Mouse (Mus musculus) midbrain, embryonic 10.5 days (tissue): ENCODE data around the gene Gse1. TPM values are rescaled to one million over a fixed set of nuclear protein-coding genes. Genes with fewer than 3 reads are reported as not detected.
A peak's percentile ranks its signal among the peaks of the same experiment; 100 is the strongest.

ENCODE experiments used
- DNase-seq: peaks from one replicate; pipeline ENCODE4 v3.0.0-alpha.2; 2017; ENCODE audit warnings: low spot score
- H3K27ac ChIP-seq: fragments of 300-500 bp; sonication (generic); replicated peaks from 2 replicates; pipeline ENCODE4 v1.5.1; 2016; ENCODE audit warnings: mild to moderate bottlenecking
- H3K27me3 ChIP-seq: fragments of 300-500 bp; sonication (generic); 2 replicates; pipeline ENCODE4 v1.6.1; 2016; ENCODE audit warnings: low read depth, mild to moderate bottlenecking; ENCODE audit not compliant: poor library complexity, severe bottlenecking
- H3K36me3 ChIP-seq: fragments of 300-500 bp; sonication (generic); 2 replicates; pipeline ENCODE4 v1.6.1; 2016; ENCODE audit warnings: mild to moderate bottlenecking, moderate library complexity
- H3K4me1 ChIP-seq: fragments of 300-500 bp; sonication (generic); 2 replicates; pipeline ENCODE4 v1.6.1; 2016
- H3K4me3 ChIP-seq: fragments of 300-500 bp; sonication (generic); 2 replicates; pipeline ENCODE4 v1.5.1; 2016; ENCODE audit warnings: mild to moderate bottlenecking, moderate library complexity
- H3K9me3 ChIP-seq: fragments of 300-500 bp; sonication (generic); replicated peaks from 2 replicates; pipeline ENCODE4 v1.6.1; 2016; ENCODE audit warnings: mild to moderate bottlenecking
- WGBS: fragments of 180-500 bp; shearing (Covaris S2); methylation state at CpG from one replicate; pipeline ENCODE4 v1.1.7; 2016; 5-methylcytosine and 5-hydroxymethylcytosine counted together
- polyA plus RNA-seq: library from polyadenylated mRNA; unstranded; fragments of >200 nt; fragmentation: Nextera tagmentation; extraction: Ambion mirVana; gene quantifications from 2 replicates; pipeline ENCODE4 v1.2.1, GENCODE M21; 2016

Gse1 gene
- polyA plus RNA-seq, 1 experiment from 2014 or later, result 12.7 TPM

DNA sequence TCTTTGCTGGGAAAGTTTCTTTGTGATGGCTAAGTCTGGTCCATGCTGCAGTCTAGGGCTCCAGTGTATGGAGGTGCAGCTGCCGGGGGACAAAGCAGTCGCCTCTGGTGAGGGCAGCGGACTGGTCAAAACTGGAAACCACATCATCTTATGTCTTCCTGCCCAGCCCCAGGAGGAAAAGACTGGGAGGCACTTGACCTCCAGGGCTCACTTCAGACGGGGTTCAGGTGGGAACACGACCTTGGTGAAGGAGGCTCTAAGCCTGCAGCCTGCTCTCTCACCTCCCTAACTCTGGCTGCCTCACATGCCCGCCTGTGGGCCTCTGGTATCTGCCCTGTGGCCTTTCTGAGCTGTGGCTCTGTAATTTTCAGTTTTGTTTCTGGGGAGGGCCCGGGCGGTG is 305.8 kb downstream of the Gse1 start:
- WGBS, result 24% methylated on average over 8 of the region's 8 CpGs

DNA sequence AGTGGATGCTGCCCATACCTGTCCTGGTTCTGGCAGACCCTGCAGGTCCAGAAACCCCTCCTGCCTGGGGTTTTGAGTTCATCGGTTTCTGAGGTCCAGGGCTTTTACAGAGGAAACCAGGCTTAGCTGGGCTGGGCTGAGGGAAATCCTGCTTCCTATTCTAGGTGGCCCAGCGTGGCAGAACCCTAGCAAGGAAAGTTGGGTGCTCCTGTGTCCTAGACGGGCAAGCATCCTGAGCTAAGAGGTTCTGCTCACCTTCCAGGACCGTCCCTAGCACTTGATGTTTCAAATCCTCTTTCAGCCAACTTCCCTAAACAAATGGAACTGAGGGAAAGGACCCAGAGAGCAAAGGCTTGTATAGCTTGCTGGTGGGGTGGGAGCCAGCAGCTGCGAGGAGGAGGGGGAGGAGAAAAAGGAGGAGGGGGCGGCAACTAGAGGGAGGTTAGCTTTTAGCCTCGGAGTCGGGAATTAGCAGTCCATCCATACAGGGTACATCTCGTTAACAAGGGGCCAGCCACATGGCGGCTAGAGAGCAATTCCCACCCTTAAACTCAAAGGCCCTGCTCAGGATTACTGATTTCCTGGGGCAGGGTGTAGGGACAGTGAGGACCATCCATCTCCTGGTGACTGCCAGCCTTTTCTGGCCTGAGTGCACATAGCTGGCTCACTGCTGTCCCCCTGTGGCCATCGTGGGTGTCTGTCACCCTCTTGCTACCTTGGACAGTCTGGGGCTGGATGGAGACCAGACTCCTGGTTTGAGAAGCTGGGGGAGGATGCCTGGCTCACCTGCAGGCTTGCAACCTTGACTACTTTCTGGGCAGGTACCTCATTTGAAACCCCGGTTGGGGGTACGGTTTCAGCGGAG is 306.5 kb downstream of the Gse1 start:
- Histone ChIP-seq H3K27ac (peak overlapping the region; percentile 98), H3K27me3 (peaks cover 73% of the 10 kb centered on the region), H3K4me3 (peak overlapping the region; percentile 85), H3K36me3 (no peaks in the 10 kb centered on the region), H3K9me3 (no peaks in the 10 kb centered on the region), H3K4me1 (peaks cover 94% of the 10 kb centered on the region)
- 7% methylated on average over 14 of the region's 14 CpGs for WGBS
- peak; percentile 89 for DNase-seq

More for the DNA sequence above, 305.8 kb downstream of the Gse1 start:
- Histone ChIP-seq H3K9me3 (no peaks in the 10 kb centered on the region), H3K4me3 (peak overlapping the region; percentile 85; the same call in 1 of the 2 replicates), H3K27me3 (peaks cover 75% of the 10 kb centered on the region), H3K4me1 (peaks cover 94% of the 10 kb centered on the region), H3K27ac (peak overlapping the region; percentile 98), H3K36me3 (no peaks in the 10 kb centered on the region)
- no peak for DNase-seq

DNA sequence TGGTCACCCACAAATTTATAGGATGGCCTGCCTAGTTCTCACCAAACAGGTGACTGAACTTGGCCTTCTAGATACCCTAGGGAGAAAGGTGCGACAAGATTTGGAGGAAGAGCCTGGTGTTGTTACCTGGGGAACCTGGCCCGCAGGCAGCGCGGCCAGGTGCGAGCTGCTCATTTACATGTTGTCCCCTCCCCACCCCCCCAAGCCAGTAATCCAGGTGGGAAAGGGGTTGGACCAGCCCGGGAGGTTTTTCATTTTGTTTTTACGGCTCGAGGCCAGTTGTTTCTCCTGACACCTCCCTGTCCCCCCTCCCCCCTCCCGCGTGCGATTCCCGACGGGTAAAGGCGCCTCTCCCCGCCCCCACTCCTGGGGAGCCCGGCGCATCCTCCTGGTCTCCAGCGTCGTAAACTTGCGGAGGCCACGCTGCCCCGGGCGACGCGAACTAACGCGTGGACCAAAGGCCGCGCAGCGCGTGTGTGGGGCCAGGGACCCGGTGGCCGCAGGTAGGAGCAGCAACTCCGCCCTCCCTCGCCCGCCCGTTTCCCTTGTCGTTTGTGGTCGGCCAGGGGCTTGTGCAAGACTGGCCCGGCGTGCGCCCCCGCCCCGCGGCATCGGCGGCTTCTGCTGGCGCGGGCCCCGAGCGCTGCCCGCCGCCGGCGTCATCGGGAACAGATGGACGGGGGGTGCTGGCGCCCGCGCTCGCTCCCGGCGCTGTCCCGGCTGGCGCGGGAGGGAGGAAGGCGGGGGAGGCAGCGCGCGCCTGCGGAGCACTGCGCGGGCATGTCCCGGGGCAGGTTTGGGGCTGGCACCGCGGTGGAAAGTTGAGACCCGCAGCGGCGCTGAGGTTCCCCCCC is 307.4 kb downstream of the Gse1 start:
- H3K4me3 ChIP-seq, result peak overlapping the region; percentile 85
- H3K36me3 ChIP-seq, result no peaks in the 10 kb centered on the region
- peak; percentile 67 for DNase-seq
- peak overlapping the region; percentile 98 for H3K27ac ChIP-seq
- WGBS, result under 1% methylated on average over 77 of the region's 79 CpGs
- peaks cover 80% of the 10 kb centered on the region for H3K27me3 ChIP-seq
- H3K4me1 ChIP-seq, result peaks cover 100% of the 10 kb centered on the region
- no peaks in the 10 kb centered on the region for H3K9me3 ChIP-seq

DNA sequence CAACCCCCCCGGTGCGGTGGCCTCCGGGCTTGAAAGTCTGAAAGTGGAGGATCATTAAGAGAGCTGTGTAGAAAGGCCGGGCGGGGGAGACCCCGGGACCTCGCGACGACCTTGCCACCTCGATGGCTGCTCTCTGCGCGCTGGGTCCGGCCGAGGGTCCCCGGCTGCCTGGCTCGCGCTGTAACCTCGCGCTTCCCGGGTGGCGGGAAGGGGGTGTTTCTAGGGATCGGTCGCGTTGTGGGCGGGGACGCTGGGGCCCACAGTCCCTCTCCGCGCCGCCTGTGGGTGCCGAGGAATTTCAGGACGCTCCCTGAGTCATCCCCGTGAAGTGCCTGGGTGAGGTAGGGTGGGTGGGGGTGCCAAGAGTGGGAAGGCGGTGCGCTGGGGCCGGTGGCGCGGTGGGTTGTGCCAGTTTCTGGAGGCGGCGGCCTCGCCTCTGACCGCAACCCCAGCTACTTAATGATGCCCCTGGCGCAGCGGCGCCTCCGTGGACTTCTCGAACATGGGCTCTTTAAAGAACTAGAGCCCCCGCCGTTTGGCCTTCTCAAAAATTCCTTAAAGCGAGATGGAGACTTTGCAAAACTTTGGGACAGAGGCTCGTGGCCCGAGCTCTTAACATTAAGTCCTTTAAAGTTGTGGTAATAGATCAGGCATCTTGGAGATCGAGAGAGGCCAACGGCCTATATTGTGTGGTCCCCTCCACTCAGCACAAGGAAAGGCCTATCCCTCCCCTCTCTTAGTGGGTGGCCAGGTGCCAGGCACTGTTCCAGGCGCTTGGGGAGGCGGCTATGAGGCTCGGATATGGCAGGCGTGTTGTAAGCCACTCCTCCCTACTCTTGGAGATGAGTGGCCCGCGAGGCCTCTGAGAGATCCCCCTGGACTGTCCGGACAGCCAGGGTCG is 308.3 kb downstream of the Gse1 start:
- H3K27me3 ChIP-seq, result peaks cover 77% of the 10 kb centered on the region
- under 1% methylated on average over 61 of the region's 61 CpGs for WGBS
- DNase-seq, result peak; percentile 59

DNA sequence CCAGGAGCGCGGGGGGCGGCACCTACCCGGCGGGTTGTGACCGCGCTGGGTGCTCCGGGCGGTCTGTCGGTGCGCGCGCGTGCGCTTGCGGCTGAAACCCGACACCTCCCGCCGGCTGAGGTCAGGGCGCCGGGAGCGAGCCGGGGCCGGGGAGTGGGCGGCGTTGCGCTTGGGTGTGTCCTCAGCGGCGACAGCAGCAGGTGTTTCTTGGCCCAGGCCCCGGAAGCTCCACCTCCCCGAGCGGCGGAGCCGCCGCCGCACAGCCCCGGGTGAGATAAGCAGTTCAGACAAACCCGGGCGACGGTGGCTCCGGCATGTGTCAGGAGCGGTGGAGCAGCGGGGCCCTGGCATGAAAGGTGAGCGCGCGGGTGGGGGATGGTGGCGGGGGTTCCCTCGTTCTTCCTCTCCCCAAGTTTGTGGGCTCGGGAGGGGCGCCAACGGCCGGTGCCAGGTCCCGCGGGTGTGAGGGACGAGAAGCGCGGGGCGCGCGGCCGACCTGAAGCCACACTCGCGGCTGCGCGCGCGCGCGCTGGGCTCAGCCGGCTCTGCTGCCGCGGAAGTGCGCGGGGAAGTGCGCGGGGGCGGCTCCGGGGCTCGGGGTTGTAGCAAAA is 309.1 kb downstream of the Gse1 start:
- Histone ChIP-seq H3K9me3 (no peaks in the 10 kb centered on the region), H3K4me3 (peak overlapping the region; percentile 85), H3K27ac (peak overlapping the region; percentile 98), H3K36me3 (no peaks in the 10 kb centered on the region), H3K4me1 (peaks cover 99% of the 10 kb centered on the region), H3K27me3 (peaks cover 73% of the 10 kb centered on the region)
- under 1% methylated on average over 78 of the region's 79 CpGs for WGBS
- DNase-seq, result peak; percentile 88

More for the DNA sequence above, 308.3 kb downstream of the Gse1 start:
- Histone ChIP-seq H3K36me3 (no peaks in the 10 kb centered on the region), H3K4me1 (peaks cover 99% of the 10 kb centered on the region), H3K9me3 (no peaks in the 10 kb centered on the region), H3K27ac (peak overlapping the region; percentile 98), H3K4me3 (peak overlapping the region; percentile 85)

DNA sequence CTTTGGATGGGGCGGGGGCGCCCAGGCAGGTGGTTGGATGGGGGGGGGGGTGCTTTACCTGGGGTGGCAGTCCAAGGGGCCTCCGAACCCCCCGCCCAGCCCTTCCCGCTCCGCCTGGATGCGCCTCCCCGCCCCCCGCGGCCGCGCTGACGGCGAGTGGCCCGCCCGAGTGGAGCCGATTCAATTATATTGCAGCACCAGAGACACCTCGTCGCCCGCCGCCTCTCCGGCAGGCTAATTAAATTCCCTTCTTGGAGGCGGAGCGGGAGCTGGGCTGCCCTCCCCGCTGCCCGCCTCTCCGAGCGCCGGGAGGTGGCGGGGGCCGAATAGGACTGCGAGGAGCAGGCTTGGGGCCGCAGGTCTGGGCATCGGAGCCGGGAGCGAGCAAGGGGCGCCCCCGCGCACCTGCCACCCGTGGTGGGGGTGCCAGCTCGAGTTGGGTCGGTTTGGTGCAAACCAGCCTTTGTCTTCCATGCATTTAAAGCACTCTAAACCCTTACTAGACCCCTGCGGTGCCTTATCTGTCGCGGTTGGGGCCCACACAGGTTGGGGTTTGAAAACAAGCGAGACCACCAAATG is 309.7 kb downstream of the Gse1 start:
- WGBS, result under 1% methylated on average over 45 of the region's 46 CpGs
- Histone ChIP-seq H3K36me3 (no peaks in the 10 kb centered on the region), H3K4me1 (peaks cover 99% of the 10 kb centered on the region), H3K27me3 (peaks cover 72% of the 10 kb centered on the region), H3K9me3 (no peaks in the 10 kb centered on the region), H3K27ac (peak overlapping the region; percentile 98), H3K4me3 (peak overlapping the region; percentile 85)
- peak; percentile 84 for DNase-seq

DNA sequence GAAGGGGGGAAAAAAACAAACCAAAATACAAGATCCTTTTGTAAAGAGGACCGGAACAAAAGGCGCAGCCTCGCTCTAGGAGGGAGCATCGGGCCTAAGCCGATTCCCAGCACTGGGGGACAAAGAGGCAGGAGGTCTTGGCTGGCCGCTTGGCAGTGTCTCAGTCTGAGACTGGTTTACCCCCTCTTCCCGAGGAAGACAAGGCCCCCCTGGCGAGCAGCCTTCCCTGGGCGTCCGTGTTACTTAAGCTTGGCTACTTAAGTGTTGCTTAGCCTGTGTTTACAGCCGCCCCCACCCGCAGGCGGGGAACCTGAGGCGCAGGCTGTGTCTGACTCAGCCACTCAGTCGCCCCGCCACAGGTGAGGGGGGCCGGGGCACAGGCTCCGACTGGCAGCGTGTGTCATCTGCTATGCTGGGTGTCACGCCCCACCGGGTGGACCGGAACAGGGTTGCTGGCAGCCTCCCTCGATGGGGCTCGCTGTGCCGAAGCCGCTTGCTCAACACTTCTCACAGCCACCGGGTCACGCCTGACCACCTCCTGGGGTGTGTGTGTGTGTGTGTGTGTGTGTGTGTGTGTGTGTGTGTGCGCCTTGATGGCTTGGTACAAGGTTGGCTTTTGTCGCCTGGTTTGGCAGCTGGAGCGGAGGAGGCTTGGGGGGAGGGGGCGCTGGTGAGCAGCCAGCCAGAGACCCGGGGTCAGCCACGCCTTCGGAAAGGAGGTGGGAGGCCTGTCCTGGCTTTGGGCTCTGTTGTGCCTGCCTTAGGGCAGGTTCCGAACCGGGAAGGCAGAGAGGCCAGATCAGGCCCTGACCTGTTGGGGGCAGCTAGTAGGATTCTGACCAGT is 310.4 kb downstream of the Gse1 start:
- WGBS, result 1% methylated on average over 37 of the region's 37 CpGs
- peak; percentile 89 for DNase-seq
- H3K27me3 ChIP-seq, result peaks cover 65% of the 10 kb centered on the region
- peaks cover 99% of the 10 kb centered on the region for H3K4me1 ChIP-seq
- peak overlapping the region; percentile 85 for H3K4me3 ChIP-seq
- H3K27ac ChIP-seq, result peak overlapping the region; percentile 98
- no peaks in the 10 kb centered on the region for H3K36me3 ChIP-seq
- H3K9me3 ChIP-seq, result no peaks in the 10 kb centered on the region

DNA sequence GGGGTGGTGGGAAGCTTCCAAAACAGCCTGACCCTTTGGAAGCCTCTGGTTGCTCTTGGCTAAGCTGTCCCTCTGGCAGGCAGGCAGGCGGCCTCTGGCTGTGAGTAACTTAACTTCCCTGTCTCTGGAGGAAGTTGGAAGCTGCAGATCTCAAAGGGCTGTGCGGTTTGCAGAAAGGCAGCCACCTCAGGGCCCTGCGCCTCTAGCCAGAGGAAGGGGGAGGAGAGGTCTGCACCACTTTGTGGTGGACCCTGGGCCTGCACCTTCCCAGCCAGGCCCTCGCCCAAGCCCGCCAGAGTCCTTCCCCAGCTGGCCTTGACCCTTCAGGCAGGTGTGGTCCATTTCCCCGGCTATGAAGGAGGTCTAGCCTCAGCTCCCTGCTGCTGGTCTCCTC is 311.1 kb downstream of the Gse1 start:
- no peaks in the 10 kb centered on the region for H3K9me3 ChIP-seq
- H3K36me3 ChIP-seq, result no peaks in the 10 kb centered on the region
- 23% methylated on average over 6 of the region's 6 CpGs for WGBS
- DNase-seq, result no peak
- H3K4me1 ChIP-seq, result peaks cover 99% of the 10 kb centered on the region
- H3K4me3 ChIP-seq, result peak overlapping the region; percentile 85
- H3K27ac ChIP-seq, result peak overlapping the region; percentile 98
- peaks cover 58% of the 10 kb centered on the region for H3K27me3 ChIP-seq

DNA sequence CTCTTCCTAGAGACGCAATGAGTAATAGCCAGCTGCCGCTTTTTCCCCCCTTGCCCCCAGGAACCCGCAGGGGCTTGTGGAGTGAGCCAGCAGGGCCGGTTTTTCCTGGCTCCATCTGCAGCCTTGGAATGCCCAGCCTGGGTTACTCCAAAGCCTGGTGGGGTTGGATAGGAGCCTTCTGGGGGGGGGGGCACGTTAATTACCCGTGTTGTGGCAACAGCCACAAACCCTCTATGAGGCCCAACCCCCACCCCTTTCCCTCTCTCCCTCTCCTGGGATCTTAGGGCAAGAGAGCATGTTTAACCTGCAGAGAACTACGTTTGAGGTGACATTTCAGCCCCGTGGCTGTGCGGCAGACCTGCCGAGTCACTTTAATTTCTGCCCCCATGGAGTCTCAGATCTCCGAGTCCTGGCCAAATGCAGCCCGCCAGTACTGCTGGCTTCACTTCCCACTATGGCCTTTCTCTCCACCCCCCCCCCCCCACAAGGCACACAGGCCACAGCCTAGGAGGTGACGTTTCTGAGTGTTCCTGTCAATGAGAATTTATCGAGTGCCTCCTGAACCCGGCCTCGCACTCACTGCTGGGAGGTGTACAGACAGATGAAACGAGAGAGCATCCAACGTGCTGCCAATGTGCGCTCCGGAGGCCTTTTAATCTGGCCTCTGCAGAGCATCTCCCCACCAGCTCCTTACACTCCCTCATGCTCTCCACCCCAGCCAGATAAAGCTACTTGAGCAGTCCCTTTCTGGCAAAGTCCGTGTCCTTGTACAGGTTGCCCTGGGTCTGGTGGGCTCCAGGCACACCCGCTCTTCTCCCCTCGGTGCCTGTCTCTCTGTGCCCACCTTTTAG is 311.7 kb downstream of the Gse1 start:
- Histone ChIP-seq H3K4me1 (peaks cover 99% of the 10 kb centered on the region), H3K27me3 (peaks cover 52% of the 10 kb centered on the region), H3K9me3 (no peaks in the 10 kb centered on the region), H3K4me3 (peak overlapping the region; percentile 85), H3K36me3 (no peaks in the 10 kb centered on the region), H3K27ac (peak overlapping the region; percentile 98)
- DNase-seq, result no peak
- WGBS, result 27% methylated on average over 23 of the region's 23 CpGs

DNA sequence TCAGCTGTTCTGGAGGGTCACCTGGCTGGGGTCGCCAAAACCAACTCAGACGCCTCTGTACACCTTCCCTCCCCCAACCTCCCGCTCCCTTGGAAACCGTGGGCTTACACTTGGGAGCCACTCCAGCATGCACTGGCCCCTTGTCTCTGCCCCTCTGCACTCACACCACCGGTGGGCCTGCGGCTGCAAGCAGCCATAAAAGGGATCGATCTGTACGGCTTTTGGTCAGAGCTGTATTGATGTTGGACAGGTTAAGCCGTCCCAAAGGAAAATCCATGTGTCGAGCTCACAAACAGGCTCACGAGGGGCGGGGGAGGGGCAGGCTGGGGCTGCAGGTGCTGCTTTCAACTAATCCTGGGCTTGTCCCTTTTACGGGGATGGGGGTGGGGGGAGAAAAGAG is 314.7 kb downstream of the Gse1 start:
- Histone ChIP-seq H3K27me3 (peaks cover 37% of the 10 kb centered on the region), H3K4me3 (peak overlapping the region; percentile 23; the same call in 1 of the 2 replicates), H3K9me3 (no peaks in the 10 kb centered on the region), H3K27ac (peak overlapping the region; percentile 70), H3K4me1 (peaks cover 99% of the 10 kb centered on the region), H3K36me3 (no peaks in the 10 kb centered on the region)
- WGBS, result 34% methylated on average over 13 of the region's 13 CpGs
- no peak for DNase-seq
